Mouse (Mus musculus) hindbrain, embryonic 10.5 days (tissue): ENCODE data around the gene Grm8. TPM values are rescaled to one million over a fixed set of nuclear protein-coding genes. Genes with fewer than 3 reads are reported as not detected.
A peak's percentile ranks its signal among the peaks of the same experiment; 100 is the strongest.

Experiments used
- DNase-seq: peaks from one replicate; pipeline ENCODE4 v3.0.0-alpha.2; 2017; ENCODE audit warnings: low spot score
- H3K27ac ChIP-seq: fragments of 300-500 bp; sonication (generic); 2 replicates; pipeline ENCODE4 v1.5.1; 2016; ENCODE audit warnings: mild to moderate bottlenecking, moderate library complexity
- H3K27me3 ChIP-seq: fragments of 300-500 bp; sonication (generic); 2 replicates; pipeline ENCODE4 v1.6.1; 2016; ENCODE audit warnings: mild to moderate bottlenecking; ENCODE audit not compliant: poor library complexity, insufficient read depth, severe bottlenecking
- H3K36me3 ChIP-seq: fragments of 300-500 bp; sonication (generic); 2 replicates; pipeline ENCODE4 v1.6.1; 2016; ENCODE audit warnings: mild to moderate bottlenecking, moderate library complexity
- H3K4me1 ChIP-seq: fragments of 300-500 bp; sonication (generic); replicated peaks from 2 replicates; pipeline ENCODE4 v1.6.1; 2016; ENCODE audit warnings: mild to moderate bottlenecking
- H3K4me3 ChIP-seq: fragments of 300-500 bp; sonication (generic); 2 replicates; pipeline ENCODE4 v1.5.1; 2016; ENCODE audit warnings: mild to moderate bottlenecking, moderate library complexity
- H3K9me3 ChIP-seq: fragments of 300-500 bp; sonication (generic); 2 replicates; pipeline ENCODE4 v1.6.1; 2016; ENCODE audit warnings: mild to moderate bottlenecking, moderate library complexity
- WGBS: fragments of 180-500 bp; shearing (Covaris S2); methylation state at CpG from one replicate; pipeline ENCODE4 v1.1.7; 2016; 5-methylcytosine and 5-hydroxymethylcytosine counted together
- polyA plus RNA-seq: library from polyadenylated mRNA; unstranded; fragments of >200 nt; fragmentation: Nextera tagmentation; extraction: Ambion mirVana; gene quantifications from 2 replicates; pipeline ENCODE4 v1.2.1, GENCODE M21; 2016

The Grm8 gene
- polyA plus RNA-seq, 1 experiment from 2014 or later = 0.80 TPM

GRCm38 (mm10) chr6:27798735-27799134 lies 336.2 kb downstream of the Grm8 start:
- 93% methylated on average over 3 of the region's 3 CpGs for WGBS
- Histone ChIP-seq H3K27ac (no peak overlapping the region), H3K9me3 (no peaks in the 10 kb centered on the region), H3K27me3 (no peaks in the 10 kb centered on the region), H3K4me3 (no peak overlapping the region), H3K36me3 (no peaks in the 10 kb centered on the region), H3K4me1 (no peaks in the 10 kb centered on the region)
- no peak for DNase-seq

GRCm38 (mm10) chr6:27789566-27789965 lies 345.4 kb downstream of the Grm8 start:
- whole genome bisulfite sequencing = 88% methylated on average over 3 of the region's 3 CpGs
- no peaks in the 10 kb centered on the region for H3K4me1 ChIP-seq
- H3K36me3 ChIP-seq = no peaks in the 10 kb centered on the region
- no peak for DNase-seq
- H3K27ac ChIP-seq = no peak overlapping the region
- H3K27me3 ChIP-seq = no peaks in the 10 kb centered on the region
- no peaks in the 10 kb centered on the region for H3K9me3 ChIP-seq
- H3K4me3 ChIP-seq = no peak overlapping the region

- Histone ChIP-seq H3K4me3 (no peak overlapping the region), H3K27me3 (no peaks in the 10 kb centered on the region)
- 81% methylated on average over 4 of the region's 4 CpGs for WGBS
Measured at GRCm38 (mm10) chr6:27789151-27789550, 345.8 kb downstream of the Grm8 start.

GRCm38 (mm10) chr6:27782251-27782650 lies 352.7 kb downstream of the Grm8 start:
- H3K27ac ChIP-seq = no peak overlapping the region

More at GRCm38 (mm10) chr6:27789151-27789550, 345.8 kb downstream of the Grm8 start:
- H3K36me3 ChIP-seq = no peaks in the 10 kb centered on the region
- no peaks in the 10 kb centered on the region for H3K9me3 ChIP-seq
- no peak for DNase-seq
- H3K27ac ChIP-seq = no peak overlapping the region
- no peaks in the 10 kb centered on the region for H3K4me1 ChIP-seq

GRCm38 (mm10) chr6:27781371-27781770 lies 353.6 kb downstream of the Grm8 start:
- H3K27me3 ChIP-seq = no peaks in the 10 kb centered on the region
- H3K4me3 ChIP-seq = no peak overlapping the region
- 90% methylated on average over 3 of the region's 3 CpGs for WGBS
- no peaks in the 10 kb centered on the region for H3K4me1 ChIP-seq
- DNase-seq = no peak
- no peaks in the 10 kb centered on the region for H3K9me3 ChIP-seq
- H3K36me3 ChIP-seq = no peaks in the 10 kb centered on the region
- no peak overlapping the region for H3K27ac ChIP-seq

More at GRCm38 (mm10) chr6:27782251-27782650, 352.7 kb downstream of the Grm8 start:
- Histone ChIP-seq H3K9me3 (no peaks in the 10 kb centered on the region), H3K4me1 (no peaks in the 10 kb centered on the region), H3K4me3 (no peak overlapping the region), H3K36me3 (no peaks in the 10 kb centered on the region), H3K27me3 (no peaks in the 10 kb centered on the region)
- no peak for DNase-seq
- WGBS = 92% methylated on average over 1 of the region's 1 CpGs

- Histone ChIP-seq H3K4me1 (no peaks in the 10 kb centered on the region), H3K27ac (no peak overlapping the region), H3K4me3 (no peak overlapping the region), H3K36me3 (no peaks in the 10 kb centered on the region), H3K9me3 (no peaks in the 10 kb centered on the region), H3K27me3 (no peaks in the 10 kb centered on the region)
- DNase-seq = no peak
- 93% methylated on average over 4 of the region's 4 CpGs for WGBS
Measured at GRCm38 (mm10) chr6:27775646-27776271, 359.2 kb downstream of the Grm8 start.

- Histone ChIP-seq H3K4me1 (no peaks in the 10 kb centered on the region), H3K9me3 (no peaks in the 10 kb centered on the region), H3K4me3 (no peak overlapping the region), H3K27ac (no peak overlapping the region), H3K27me3 (no peaks in the 10 kb centered on the region), H3K36me3 (no peaks in the 10 kb centered on the region)
- no peak for DNase-seq
- 91% methylated on average over 6 of the region's 6 CpGs for whole genome bisulfite sequencing
Measured at GRCm38 (mm10) chr6:27762061-27762460, 372.9 kb downstream of the Grm8 start.

- Histone ChIP-seq H3K36me3 (no peaks in the 10 kb centered on the region), H3K9me3 (no peaks in the 10 kb centered on the region), H3K4me3 (no peak overlapping the region), H3K4me1 (no peaks in the 10 kb centered on the region), H3K27me3 (no peaks in the 10 kb centered on the region), H3K27ac (no peak overlapping the region)
- no peak for DNase-seq
- 94% methylated on average over 2 of the region's 2 CpGs for WGBS
Measured at GRCm38 (mm10) chr6:27753290-27753829, 381.6 kb downstream of the Grm8 start.

GRCm38 (mm10) chr6:27746493-27746892 lies 388.5 kb downstream of the Grm8 start:
- 72% methylated on average over 4 of the region's 4 CpGs for WGBS
- no peaks in the 10 kb centered on the region for H3K4me1 ChIP-seq
- H3K27ac ChIP-seq = no peak overlapping the region

GRCm38 (mm10) chr6:27745693-27746451 lies 389.1 kb downstream of the Grm8 start:
- Histone ChIP-seq H3K27ac (no peak overlapping the region), H3K9me3 (no peaks in the 10 kb centered on the region), H3K36me3 (no peaks in the 10 kb centered on the region), H3K27me3 (no peaks in the 10 kb centered on the region), H3K4me3 (no peak overlapping the region), H3K4me1 (no peaks in the 10 kb centered on the region)
- no peak for DNase-seq
- 23% methylated on average over 5 of the region's 5 CpGs for WGBS

More at GRCm38 (mm10) chr6:27746493-27746892, 388.5 kb downstream of the Grm8 start:
- no peak overlapping the region for H3K4me3 ChIP-seq
- no peak for DNase-seq
- no peaks in the 10 kb centered on the region for H3K36me3 ChIP-seq
- H3K9me3 ChIP-seq = no peaks in the 10 kb centered on the region
- no peaks in the 10 kb centered on the region for H3K27me3 ChIP-seq

- H3K4me3 ChIP-seq = no peak overlapping the region
- DNase-seq = no peak
- no peaks in the 10 kb centered on the region for H3K9me3 ChIP-seq
- no peak overlapping the region for H3K27ac ChIP-seq
- no peaks in the 10 kb centered on the region for H3K36me3 ChIP-seq
- no peaks in the 10 kb centered on the region for H3K27me3 ChIP-seq
- H3K4me1 ChIP-seq = no peaks in the 10 kb centered on the region
- 94% methylated on average over 3 of the region's 3 CpGs for WGBS
Measured at GRCm38 (mm10) chr6:27689382-27689781, 445.6 kb downstream of the Grm8 start.

GRCm38 (mm10) chr6:27661747-27662435 lies 473.1 kb downstream of the Grm8 start:
- WGBS = 75% methylated on average over 6 of the region's 6 CpGs
- H3K4me1 ChIP-seq = no peaks in the 10 kb centered on the region
- H3K9me3 ChIP-seq = no peaks in the 10 kb centered on the region
- H3K36me3 ChIP-seq = no peaks in the 10 kb centered on the region
- no peak for DNase-seq
- H3K27me3 ChIP-seq = no peaks in the 10 kb centered on the region
- no peak overlapping the region for H3K27ac ChIP-seq
- H3K4me3 ChIP-seq = no peak overlapping the region

- Histone ChIP-seq H3K4me1 (no peaks in the 10 kb centered on the region), H3K9me3 (no peaks in the 10 kb centered on the region), H3K27ac (no peak overlapping the region), H3K27me3 (no peaks in the 10 kb centered on the region), H3K4me3 (no peak overlapping the region), H3K36me3 (no peaks in the 10 kb centered on the region)
- 56% methylated on average over 1 of the region's 1 CpGs for WGBS
- peak; percentile 57 for DNase-seq
Measured at GRCm38 (mm10) chr6:27657520-27657919, 477.5 kb downstream of the Grm8 start.
